Mouse (Mus musculus) forelimb bud, embryonic 11.5 days (tissue): Measurements from ENCODE around the gene Gm45618.

ENCODE experiments used
- DNase-seq: peaks from one replicate; pipeline ENCODE4 v3.0.0-alpha.2; 2012; ENCODE audit warnings: low read depth, low spot score

The Gm45618 gene

DNA sequence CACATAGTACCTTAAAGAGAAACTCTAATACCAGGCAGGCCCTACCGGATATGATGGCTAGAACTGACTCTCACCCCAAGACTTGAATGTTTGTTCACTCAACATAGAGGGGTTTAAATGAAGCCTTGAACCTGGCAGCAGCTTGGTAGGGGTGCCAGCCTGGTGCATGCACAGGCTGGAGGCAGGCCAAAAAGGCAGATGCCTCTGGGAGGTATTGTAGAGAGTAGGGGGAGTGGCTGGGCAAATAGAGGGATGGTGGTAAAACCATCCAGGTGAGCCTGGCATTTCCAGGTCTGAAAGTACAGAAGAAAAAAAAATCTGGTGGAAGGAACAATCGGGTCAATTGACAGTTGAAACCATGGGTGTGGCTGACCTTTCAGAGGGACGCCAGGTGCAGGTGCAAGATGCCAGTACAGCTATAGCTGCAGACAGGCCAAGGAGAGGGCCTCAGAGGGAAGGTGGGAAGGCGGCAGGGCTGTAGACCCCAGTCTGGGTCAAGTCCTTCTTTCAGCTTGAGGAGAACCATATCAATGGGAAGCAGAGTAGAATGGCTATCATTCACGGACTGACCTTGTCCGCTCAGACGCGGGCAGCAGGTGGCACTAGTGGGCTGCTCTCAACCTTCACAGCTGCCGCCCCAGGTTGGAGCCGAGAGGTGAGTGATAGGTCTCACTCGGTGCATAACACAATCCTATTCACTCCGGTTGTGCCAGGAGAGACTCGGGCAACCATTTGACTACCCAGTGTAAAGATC is 49.9 kb downstream of the Gm45618 start:
- DNase-seq = peak; percentile 45
